Mouse (Mus musculus): Measurements from ENCODE around the gene Olfr1257. TPM values are rescaled to one million over a fixed set of nuclear protein-coding genes. Genes with fewer than 3 reads are reported as not detected.
"Not testable (repeated sequence)": the region's sequence is repeated elsewhere in the genome, so short reads cannot be mapped to it uniquely, and the experiment has no call there.

The Olfr1257 gene
- not detected in 2 replicates for polyA plus RNA-seq (2014; fragmentation: Nextera tagmentation; extraction: Ambion mirVana)

- H3K36me3 ChIP-seq (ENCODE audit: control insufficient read depth, insufficient read depth, low read length): no peaks in the 10 kb centered on the region
- no peak within 1 kb of the TSS for H3K4me2 ChIP-seq
- ATAC-seq (ENCODE audit: low FRiP score) (no peak), DNase-seq (ENCODE audit: low spot score, missing footprints) (no peak)
- WGBS: 89% methylated on average over 1 of the region's 1 CpGs
- H3K4me3 ChIP-seq (ENCODE audit: low read depth, low read length): no peak within 1 kb of the TSS
- no peak within 1 kb of the TSS for H3K9ac ChIP-seq (ENCODE audit: low read length)
- H3K27ac ChIP-seq (ENCODE audit: low read depth, low read length): no peak within 1 kb of the TSS
- H3K9me3 ChIP-seq (ENCODE audit: control insufficient read depth, low read length): no peaks in the 10 kb centered on the region
- no peaks in the 10 kb centered on the region for H3K4me1 ChIP-seq (ENCODE audit: control insufficient read depth, insufficient read depth, low read length)
- H3K27me3 ChIP-seq (ENCODE audit: control insufficient read depth, insufficient read depth, low read length): no peaks in the 10 kb centered on the region
These were observed at the start of gene Olfr1257 for GRCm38 (mm10) chr2:89878137-89878536. Gene Olfr1257, plus strand, starts transcription at chr2:89878437.

- no peaks in the 10 kb centered on the region for H3K27me3 ChIP-seq (ENCODE audit: control insufficient read depth, insufficient read depth, low read length)
- DNase-seq (ENCODE audit: low spot score, missing footprints): no peak
- H3K4me1 ChIP-seq (ENCODE audit: control insufficient read depth, insufficient read depth, low read length): no peaks in the 10 kb centered on the region
- 57% methylated on average over 2 of the region's 2 CpGs for WGBS
- no peak within 1 kb of the TSS for H3K9ac ChIP-seq (ENCODE audit: low read length)
- H3K9me3 ChIP-seq (ENCODE audit: control insufficient read depth, low read length): no peaks in the 10 kb centered on the region
- no peak within 1 kb of the TSS for H3K4me3 ChIP-seq (ENCODE audit: low read depth, low read length)
- no peak for ATAC-seq (ENCODE audit: low FRiP score)
- H3K27ac ChIP-seq (ENCODE audit: low read depth, low read length): no peak within 1 kb of the TSS
- no peak within 1 kb of the TSS for H3K4me2 ChIP-seq
- H3K36me3 ChIP-seq (ENCODE audit: control insufficient read depth, insufficient read depth, low read length): no peaks in the 10 kb centered on the region
These were observed 36.8 kb upstream of the Olfr1257 start, which contains the start of gene Olfr1256 for GRCm38 (mm10) chr2:89841455-89841854. Gene Olfr1256, minus strand, starts transcription at chr2:89841555.

GRCm38 (mm10) chr2:89848105-89848504 lies 30.1 kb upstream of the Olfr1257 start, which contains the start of gene Olfr48:
Gene Olfr48, minus strand, starts transcription at chr2:89848205.
- ATAC-seq (ENCODE audit: low FRiP score) (no peak), DNase-seq (ENCODE audit: low spot score, missing footprints) (no peak)
- no peaks in the 10 kb centered on the region for H3K4me1 ChIP-seq (ENCODE audit: control insufficient read depth, insufficient read depth, low read length)
- no peaks in the 10 kb centered on the region for H3K36me3 ChIP-seq (ENCODE audit: control insufficient read depth, insufficient read depth, low read length)
- H3K4me2 ChIP-seq: no peak within 1 kb of the TSS
- no peak within 1 kb of the TSS for H3K4me3 ChIP-seq (ENCODE audit: low read depth, low read length)
- WGBS: 90% methylated on average over 5 of the region's 5 CpGs
- H3K27me3 ChIP-seq (ENCODE audit: control insufficient read depth, insufficient read depth, low read length): no peaks in the 10 kb centered on the region
- H3K27ac ChIP-seq (ENCODE audit: low read depth, low read length): no peak within 1 kb of the TSS
- H3K9ac ChIP-seq (ENCODE audit: low read length): no peak within 1 kb of the TSS
- H3K9me3 ChIP-seq (ENCODE audit: control insufficient read depth, low read length): no peaks in the 10 kb centered on the region

- Histone ChIP-seq H3K4me1 (ENCODE audit: control insufficient read depth, insufficient read depth, low read length) (no peaks in the 10 kb centered on the region), H3K4me3 (ENCODE audit: low read depth, low read length) (no peak overlapping the region), H3K27ac (ENCODE audit: low read depth, low read length) (no peak overlapping the region), H3K36me3 (ENCODE audit: control insufficient read depth, insufficient read depth, low read length) (no peaks in the 10 kb centered on the region), H3K9ac (ENCODE audit: low read length) (no peak overlapping the region), H3K27me3 (ENCODE audit: control insufficient read depth, insufficient read depth, low read length) (no peaks in the 10 kb centered on the region), H3K9me3 (ENCODE audit: control insufficient read depth, low read length) (no peaks in the 10 kb centered on the region), H3K4me2 (no peak overlapping the region)
- DNase-seq (ENCODE audit: low spot score, missing footprints) (no peak), ATAC-seq (ENCODE audit: low FRiP score) (no peak)
- 90% methylated on average over 1 of the region's 1 CpGs for WGBS
These were observed 29.0 kb upstream of the Olfr1257 start for GRCm38 (mm10) chr2:89849230-89849629.

- not testable (repeated sequence) for H3K27ac ChIP-seq (ENCODE audit: low read depth, low read length); H3K4me2 ChIP-seq; DNase-seq (ENCODE audit: low spot score, missing footprints); H3K36me3 ChIP-seq (ENCODE audit: control insufficient read depth, insufficient read depth, low read length); H3K4me3 ChIP-seq (ENCODE audit: low read depth, low read length); H3K9me3 ChIP-seq (ENCODE audit: control insufficient read depth, low read length); H3K9ac ChIP-seq (ENCODE audit: low read length); H3K27me3 ChIP-seq (ENCODE audit: control insufficient read depth, insufficient read depth, low read length); ATAC-seq (ENCODE audit: low FRiP score); H3K4me1 ChIP-seq (ENCODE audit: control insufficient read depth, insufficient read depth, low read length)
- WGBS: 90% methylated on average over 9 of the region's 9 CpGs
These were observed 34.4 kb downstream of the Olfr1257 start for GRCm38 (mm10) chr2:89912616-89913015.

- Histone ChIP-seq H3K36me3 (ENCODE audit: control insufficient read depth, insufficient read depth, low read length) (no peaks in the 10 kb centered on the region), H3K4me1 (ENCODE audit: control insufficient read depth, insufficient read depth, low read length) (no peaks in the 10 kb centered on the region), H3K27ac (ENCODE audit: low read depth, low read length) (no peak within 1 kb of the TSS), H3K4me3 (ENCODE audit: low read depth, low read length) (no peak within 1 kb of the TSS), H3K9ac (ENCODE audit: low read length) (no peak within 1 kb of the TSS), H3K4me2 (no peak within 1 kb of the TSS), H3K27me3 (ENCODE audit: control insufficient read depth, insufficient read depth, low read length) (no peaks in the 10 kb centered on the region), H3K9me3 (ENCODE audit: control insufficient read depth, low read length) (no peaks in the 10 kb centered on the region)
- no peak for ATAC-seq (ENCODE audit: low FRiP score)
- no peak for DNase-seq (ENCODE audit: low spot score, missing footprints)
These were observed 48.8 kb downstream of the Olfr1257 start, which contains the start of gene Olfr1258 for GRCm38 (mm10) chr2:89927009-89927408. Gene Olfr1258, plus strand, starts transcription at chr2:89927309.

Other genes with a start within 250 kb of the Olfr1257 start
- not detected in 2 replicates for gene Olfr1249, start 243.5 kb upstream of the Olfr1257 start, polyA plus RNA-seq (2014; fragmentation: Nextera tagmentation; extraction: Ambion mirVana)
- gene Olfr1250, start 217.0 kb upstream of the Olfr1257 start, polyA plus RNA-seq (2014; fragmentation: Nextera tagmentation; extraction: Ambion mirVana): not detected in 2 replicates
- gene Olfr1251, start 206.5 kb upstream of the Olfr1257 start, polyA plus RNA-seq (2014; fragmentation: Nextera tagmentation; extraction: Ambion mirVana): not detected in 2 replicates
- gene Olfr1252, start 153.4 kb upstream of the Olfr1257 start, polyA plus RNA-seq (2014; fragmentation: Nextera tagmentation; extraction: Ambion mirVana): not detected in 2 replicates
- gene Olfr1253, start 121.3 kb upstream of the Olfr1257 start, polyA plus RNA-seq (2014; fragmentation: Nextera tagmentation; extraction: Ambion mirVana): not detected in 2 replicates
- gene Olfr1254, start 84.8 kb upstream of the Olfr1257 start, polyA plus RNA-seq (2014; fragmentation: Nextera tagmentation; extraction: Ambion mirVana): not detected in 2 replicates
- gene Olfr1255, start 66.4 kb upstream of the Olfr1257 start, polyA plus RNA-seq (2014; fragmentation: Nextera tagmentation; extraction: Ambion mirVana): not detected in 2 replicates
- not detected in 2 replicates for gene Olfr1256, start 36.9 kb upstream of the Olfr1257 start, polyA plus RNA-seq (2014; fragmentation: Nextera tagmentation; extraction: Ambion mirVana)
- not detected in 2 replicates for gene Olfr48, start 30.2 kb upstream of the Olfr1257 start, polyA plus RNA-seq (2014; fragmentation: Nextera tagmentation; extraction: Ambion mirVana)
- gene Olfr1258, start 48.9 kb downstream of the Olfr1257 start, polyA plus RNA-seq (2014; fragmentation: Nextera tagmentation; extraction: Ambion mirVana): not detected in 2 replicates
- gene Olfr1259, start 70.2 kb downstream of the Olfr1257 start, polyA plus RNA-seq (2014; fragmentation: Nextera tagmentation; extraction: Ambion mirVana): not detected in 2 replicates
- gene Olfr1260, start 95.9 kb downstream of the Olfr1257 start, polyA plus RNA-seq (2014; fragmentation: Nextera tagmentation; extraction: Ambion mirVana): not detected in 2 replicates
- not detected in 2 replicates for gene Olfr1261, start 112.8 kb downstream of the Olfr1257 start, polyA plus RNA-seq (2014; fragmentation: Nextera tagmentation; extraction: Ambion mirVana)
- not detected in 2 replicates for gene Olfr1262, start 121.7 kb downstream of the Olfr1257 start, polyA plus RNA-seq (2014; fragmentation: Nextera tagmentation; extraction: Ambion mirVana)
- gene Olfr1263, start 133.7 kb downstream of the Olfr1257 start, polyA plus RNA-seq (2014; fragmentation: Nextera tagmentation; extraction: Ambion mirVana): not detected in 2 replicates
- not detected in 2 replicates for gene Olfr1264, start 147.1 kb downstream of the Olfr1257 start, polyA plus RNA-seq (2014; fragmentation: Nextera tagmentation; extraction: Ambion mirVana)
- gene Olfr1265, start 156.9 kb downstream of the Olfr1257 start, polyA plus RNA-seq (2014; fragmentation: Nextera tagmentation; extraction: Ambion mirVana): not detected in 2 replicates
- gene Olfr140, start 185.2 kb downstream of the Olfr1257 start, polyA plus RNA-seq (2014; fragmentation: Nextera tagmentation; extraction: Ambion mirVana): not detected in 2 replicates
- gene Olfr1269, start 243.0 kb downstream of the Olfr1257 start, polyA plus RNA-seq (2014; fragmentation: Nextera tagmentation; extraction: Ambion mirVana): not detected in 2 replicates